Mouse (Mus musculus) lung, embryonic 15.5 days (tissue): ENCODE data around the gene Lsm4. TPM values are rescaled to one million over a fixed set of nuclear protein-coding genes. Genes with fewer than 3 reads are reported as not detected.
A peak's percentile ranks its signal among the peaks of the same experiment; 100 is the strongest.

ENCODE experiments used
- ATAC-seq: fragments of 200-750 bp; cut with Nextera tagmentation; 2 replicates; pipeline ENCODE4 v1.8.0; 2017; ENCODE audit warnings: moderate number of reproducible peaks, borderline replicate concordance; ENCODE audit not compliant: low FRiP score, low TSS enrichment; ENCODE audit errors: extremely low read depth
- H3K27ac ChIP-seq: fragments of 300-500 bp; sonication (generic); 2 replicates; pipeline ENCODE4 v1.5.1; 2015; ENCODE audit warnings: moderate library complexity, mild to moderate bottlenecking, inconsistent platforms
- H3K27me3 ChIP-seq: fragments of 300-500 bp; sonication (generic); 2 replicates; pipeline ENCODE4 v1.6.1; 2015; ENCODE audit warnings: inconsistent platforms
- H3K36me3 ChIP-seq: fragments of 300-500 bp; sonication (generic); 2 replicates; pipeline ENCODE4 v1.6.1; 2015; ENCODE audit warnings: inconsistent platforms
- H3K4me1 ChIP-seq: fragments of 300-500 bp; sonication (generic); 2 replicates; pipeline ENCODE4 v1.6.1; 2015; ENCODE audit warnings: inconsistent platforms
- H3K4me2 ChIP-seq: fragments of 300-500 bp; sonication (generic); 2 replicates; pipeline ENCODE4 v1.6.1; 2015; ENCODE audit warnings: inconsistent platforms, mild to moderate bottlenecking, moderate library complexity
- H3K4me3 ChIP-seq: fragments of 300-500 bp; sonication (generic); 2 replicates; pipeline ENCODE4 v1.5.1; 2015; ENCODE audit warnings: mild to moderate bottlenecking, inconsistent platforms
- H3K9ac ChIP-seq: fragments of 300-500 bp; sonication (generic); 2 replicates; pipeline ENCODE4 v1.6.1; 2015; ENCODE audit warnings: inconsistent platforms
- H3K9me3 ChIP-seq: fragments of 300-500 bp; sonication (generic); 2 replicates; pipeline ENCODE4 v1.6.1; 2016; ENCODE audit warnings: inconsistent platforms
- WGBS: fragments of 180-500 bp; shearing (Covaris S2); methylation state at CpG from one replicate; pipeline ENCODE4 v1.1.7; 2015; 5-methylcytosine and 5-hydroxymethylcytosine counted together
- polyA plus RNA-seq: library from polyadenylated mRNA; unstranded; fragments of >200 nt; fragmentation: Nextera tagmentation; extraction: Ambion mirVana; gene quantifications from 2 replicates; pipeline ENCODE4 v1.2.1, GENCODE M21; 2015

The Lsm4 gene
- polyA plus RNA-seq, 1 experiment from 2014 or later: 268 TPM

- H3K9me3 ChIP-seq: no peaks in the 10 kb centered on the region
- H3K4me3 ChIP-seq: no peak overlapping the region
- no peaks in the 10 kb centered on the region for H3K36me3 ChIP-seq
- H3K4me2 ChIP-seq: no peak overlapping the region
- WGBS: 62% methylated on average over 5 of the region's 5 CpGs
- 0 out of 2 replicates have a peak, but pooled peaks cover 7% of the 10 kb centered on the region for H3K4me1 ChIP-seq
- H3K9ac ChIP-seq: no peak overlapping the region
- ATAC-seq: 0 out of 2 replicates have a peak, but pooled peaks have one; percentile 40
- H3K27me3 ChIP-seq: no peaks in the 10 kb centered on the region
- H3K27ac ChIP-seq: no peak overlapping the region
Observed at GRCm38 (mm10) chr8:70667071-70667470, 6.0 kb upstream of the Lsm4 start.

GRCm38 (mm10) chr8:70671615-70672324, 1.3 kb upstream of the Lsm4 start:
- WGBS: 70% methylated on average over 10 of the region's 10 CpGs
- H3K27ac ChIP-seq: 0 out of 2 replicates have a peak overlapping the region, but pooled peaks have one; percentile 76
- no peak for ATAC-seq
- peaks cover 3% of the 10 kb centered on the region; the same call in 1 of the 2 replicates for H3K36me3 ChIP-seq
- H3K4me1 ChIP-seq: peaks cover 26% of the 10 kb centered on the region
- no peak overlapping the region for H3K9ac ChIP-seq
- H3K27me3 ChIP-seq: no peaks in the 10 kb centered on the region
- H3K4me2 ChIP-seq: no peak overlapping the region
- H3K9me3 ChIP-seq: no peaks in the 10 kb centered on the region
- H3K4me3 ChIP-seq: no peak overlapping the region

- H3K36me3 ChIP-seq: peaks cover 6% of the 10 kb centered on the region; the same call in 1 of the 2 replicates
- peak overlapping the region; percentile 59 for H3K4me2 ChIP-seq
- H3K4me3 ChIP-seq: peak overlapping the region; percentile 66
- peak overlapping the region; percentile 47 for H3K9ac ChIP-seq
- peaks cover 26% of the 10 kb centered on the region for H3K4me1 ChIP-seq
- no peaks in the 10 kb centered on the region for H3K9me3 ChIP-seq
- H3K27me3 ChIP-seq: no peaks in the 10 kb centered on the region
- no peak; the same call in 1 of the 2 replicates for ATAC-seq
- peak overlapping the region; percentile 76 for H3K27ac ChIP-seq
- 34% methylated on average over 19 of the region's 19 CpGs for WGBS
Observed at GRCm38 (mm10) chr8:70672325-70673078, 546 bp upstream of the Lsm4 start.

GRCm38 (mm10) chr8:70674109-70674508, 1.1 kb downstream of the Lsm4 start:
- peaks cover 21% of the 10 kb centered on the region for H3K36me3 ChIP-seq
- H3K27ac ChIP-seq: peak overlapping the region; percentile 96
- no peaks in the 10 kb centered on the region for H3K27me3 ChIP-seq
- ATAC-seq: no peak
- H3K9ac ChIP-seq: peak overlapping the region; percentile 66
- no peaks in the 10 kb centered on the region for H3K9me3 ChIP-seq
- peak overlapping the region; percentile 78 for H3K4me2 ChIP-seq
- WGBS: 70% methylated on average over 3 of the region's 3 CpGs
- peak overlapping the region; percentile 66 for H3K4me3 ChIP-seq
- peaks cover 26% of the 10 kb centered on the region for H3K4me1 ChIP-seq

- H3K9me3 ChIP-seq: no peaks in the 10 kb centered on the region
- no peaks in the 10 kb centered on the region for H3K27me3 ChIP-seq
- H3K36me3 ChIP-seq: peaks cover 21% of the 10 kb centered on the region
- peaks cover 26% of the 10 kb centered on the region for H3K4me1 ChIP-seq
- no peak overlapping the region for H3K4me2 ChIP-seq
- WGBS: 78% methylated on average over 4 of the region's 4 CpGs
- no peak for ATAC-seq
- peak overlapping the region; percentile 96 for H3K27ac ChIP-seq
- no peak overlapping the region for H3K9ac ChIP-seq
- no peak overlapping the region for H3K4me3 ChIP-seq
Observed at GRCm38 (mm10) chr8:70674716-70675115, 1.7 kb downstream of the Lsm4 start.

- Histone ChIP-seq H3K9me3 (no peaks in the 10 kb centered on the region), H3K9ac (no peak overlapping the region)
- WGBS: 80% methylated on average over 1 of the region's 1 CpGs
Observed at GRCm38 (mm10) chr8:70675336-70675735, 2.3 kb downstream of the Lsm4 start.

GRCm38 (mm10) chr8:70677451-70678080, 4.5 kb downstream of the Lsm4 start:
- no peak overlapping the region for H3K27ac ChIP-seq
- no peaks in the 10 kb centered on the region for H3K9me3 ChIP-seq
- H3K4me3 ChIP-seq: no peak overlapping the region
- WGBS: 92% methylated on average over 15 of the region's 15 CpGs
- no peak overlapping the region for H3K9ac ChIP-seq
- H3K27me3 ChIP-seq: no peaks in the 10 kb centered on the region
- H3K4me1 ChIP-seq: peaks cover 30% of the 10 kb centered on the region
- peaks cover 21% of the 10 kb centered on the region for H3K36me3 ChIP-seq
- no peak overlapping the region for H3K4me2 ChIP-seq
- no peak for ATAC-seq

More at GRCm38 (mm10) chr8:70675336-70675735, 2.3 kb downstream of the Lsm4 start:
- ATAC-seq: no peak
- Histone ChIP-seq H3K27me3 (no peaks in the 10 kb centered on the region), H3K4me2 (no peak overlapping the region), H3K4me3 (no peak overlapping the region), H3K4me1 (peaks cover 26% of the 10 kb centered on the region), H3K36me3 (peaks cover 21% of the 10 kb centered on the region), H3K27ac (no peak overlapping the region)

- Histone ChIP-seq H3K27me3 (no peaks in the 10 kb centered on the region), H3K36me3 (peaks cover 21% of the 10 kb centered on the region), H3K4me2 (no peak overlapping the region), H3K27ac (no peak overlapping the region), H3K4me3 (no peak overlapping the region), H3K4me1 (peaks cover 28% of the 10 kb centered on the region), H3K9ac (no peak overlapping the region), H3K9me3 (no peaks in the 10 kb centered on the region)
- no peak for ATAC-seq
Observed at GRCm38 (mm10) chr8:70678679-70679078, 5.6 kb downstream of the Lsm4 start.

GRCm38 (mm10) chr8:70679404-70679803, 6.4 kb downstream of the Lsm4 start:
- no peak overlapping the region for H3K27ac ChIP-seq
- 87% methylated on average over 4 of the region's 4 CpGs for WGBS
- H3K36me3 ChIP-seq: peaks cover 21% of the 10 kb centered on the region
- peaks cover 21% of the 10 kb centered on the region for H3K4me1 ChIP-seq
- no peak overlapping the region for H3K9ac ChIP-seq
- ATAC-seq: no peak
- no peaks in the 10 kb centered on the region for H3K9me3 ChIP-seq
- no peaks in the 10 kb centered on the region for H3K27me3 ChIP-seq
- H3K4me3 ChIP-seq: no peak overlapping the region
- H3K4me2 ChIP-seq: no peak overlapping the region

GRCm38 (mm10) chr8:70680039-70680438, 7.0 kb downstream of the Lsm4 start:
- no peak for ATAC-seq
- Histone ChIP-seq H3K4me3 (no peak overlapping the region), H3K36me3 (peaks cover 21% of the 10 kb centered on the region), H3K9me3 (no peaks in the 10 kb centered on the region), H3K27me3 (no peaks in the 10 kb centered on the region), H3K4me1 (peaks cover 15% of the 10 kb centered on the region), H3K27ac (no peak overlapping the region), H3K4me2 (no peak overlapping the region), H3K9ac (no peak overlapping the region)
- WGBS: 56% methylated on average over 3 of the region's 3 CpGs

GRCm38 (mm10) chr8:70681410-70681809, 8.4 kb downstream of the Lsm4 start:
- WGBS: 73% methylated on average over 3 of the region's 3 CpGs
- no peak overlapping the region for H3K4me3 ChIP-seq
- H3K27me3 ChIP-seq: no peaks in the 10 kb centered on the region
- H3K9ac ChIP-seq: no peak overlapping the region
- H3K27ac ChIP-seq: no peak overlapping the region
- peaks cover 9% of the 10 kb centered on the region for H3K4me1 ChIP-seq
- H3K36me3 ChIP-seq: peaks cover 20% of the 10 kb centered on the region
- H3K4me2 ChIP-seq: no peak overlapping the region
- no peak for ATAC-seq
- no peaks in the 10 kb centered on the region for H3K9me3 ChIP-seq
